Mouse (Mus musculus): ENCODE results near the gene Zfp317.
"Not testable (repeated sequence)": the region's sequence is repeated elsewhere in the genome, so short reads cannot be mapped to it uniquely, and the experiment has no call there.

Gene Zfp317

DNA sequence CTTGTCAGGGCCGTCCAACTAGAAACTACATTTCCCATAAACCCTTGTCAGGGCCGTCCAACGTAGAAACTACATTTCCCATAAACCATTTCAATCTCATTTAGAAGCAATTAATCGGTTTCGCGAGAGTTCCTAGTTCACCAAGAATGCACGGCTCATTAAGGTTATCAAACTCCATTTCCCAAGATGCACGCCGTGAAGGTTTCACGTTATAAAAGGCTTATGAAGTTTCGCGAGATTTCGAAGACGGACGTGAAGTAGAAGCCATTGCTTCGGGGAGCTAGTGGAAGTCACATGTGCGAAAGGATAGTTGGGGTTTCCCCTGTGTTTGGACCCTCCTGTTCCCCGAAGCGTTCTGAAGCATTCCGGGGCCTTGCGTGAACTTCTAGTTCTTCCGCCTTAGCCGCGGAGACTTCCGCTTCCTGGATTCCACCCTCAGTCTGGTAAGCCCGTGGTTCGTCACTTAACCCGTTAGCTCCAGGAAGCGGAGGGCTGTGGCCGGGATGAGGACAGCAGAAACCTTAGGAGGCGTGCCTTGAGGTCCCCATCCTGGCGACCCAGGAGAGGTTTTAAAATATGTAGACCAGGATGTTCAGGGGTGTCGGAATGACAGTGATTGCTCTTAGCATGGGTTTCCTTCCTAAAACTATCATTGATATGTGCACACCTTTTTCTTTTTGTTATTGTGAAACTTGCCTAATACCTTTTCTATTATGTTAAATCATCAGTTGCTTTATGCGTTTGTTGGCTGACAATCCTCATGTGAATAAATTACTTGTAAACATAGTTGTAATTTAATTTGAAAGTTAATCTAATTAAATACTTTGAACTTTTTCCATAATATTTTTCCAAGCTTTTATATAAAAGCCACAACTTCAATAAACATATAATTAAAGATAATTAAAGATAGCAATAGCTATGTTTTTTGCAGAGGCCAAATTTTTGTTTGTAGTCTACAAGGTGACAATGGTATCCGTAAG, at the start of gene Zfp317:
TSS of gene Zfp317 (plus strand) at position 260 of the 980 bp plus-strand sequence.
- ATAC-seq (ENCODE audit: low TSS enrichment): peak; percentile 99

GRCm38 (mm10) chr9:19582317-19582716, 39.6 kb upstream of the Zfp317 start, which contains the start of gene Olfr855:
Olfr855 (plus strand) TSS chr9:19582617.
- no peak for ATAC-seq (ENCODE audit: low TSS enrichment)

DNA sequence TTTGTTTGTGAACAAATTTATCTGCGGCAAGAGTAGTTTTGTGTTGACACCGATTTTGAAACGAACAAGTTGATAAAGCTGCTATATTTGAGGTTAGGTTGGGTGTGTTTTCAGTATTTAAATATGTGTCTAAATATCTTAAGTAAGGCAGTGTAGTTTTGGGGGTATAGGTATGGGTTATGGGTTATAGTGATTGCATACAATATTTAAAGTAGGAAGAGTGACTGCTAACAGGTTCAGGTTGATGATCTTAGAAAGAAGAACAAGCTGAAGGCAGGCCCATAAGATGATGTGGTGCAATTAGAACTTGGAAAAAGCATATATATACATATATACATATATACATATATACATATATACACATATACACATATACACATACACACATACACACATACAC, 605 bp upstream of the Zfp317 start:
- no peak for ATAC-seq (ENCODE audit: low TSS enrichment)

DNA sequence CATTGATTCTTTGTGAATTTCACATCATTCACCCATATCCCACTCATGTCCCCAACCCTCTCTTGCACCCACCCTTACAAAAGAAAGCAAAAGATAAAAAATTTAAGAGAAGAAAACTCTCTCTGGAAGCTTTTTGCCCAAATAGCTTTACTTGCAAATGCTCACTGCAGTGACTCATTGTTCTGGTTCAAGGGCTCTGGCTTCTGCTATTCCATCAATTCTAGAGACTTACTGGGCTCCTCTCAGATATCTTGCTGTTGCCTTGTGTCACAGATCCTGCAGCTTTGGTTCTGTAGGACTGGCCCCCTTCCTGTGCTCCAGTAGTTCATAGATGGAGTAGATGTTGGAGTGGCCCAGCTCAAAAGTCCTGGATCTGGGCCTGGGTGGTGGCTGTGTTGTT, 7.7 kb downstream of the Zfp317 start:
- ATAC-seq (ENCODE audit: low TSS enrichment): no peak

- peak; percentile 62; the same call in 1 of the 2 replicates for ATAC-seq (ENCODE audit: low TSS enrichment)
These were observed 23.3 kb downstream of the Zfp317 start for GRCm38 (mm10) chr9:19645193-19645592.

- no peak for ATAC-seq (ENCODE audit: low TSS enrichment)
These were observed 68.4 kb downstream of the Zfp317 start for GRCm38 (mm10) chr9:19690281-19690680.

DNA sequence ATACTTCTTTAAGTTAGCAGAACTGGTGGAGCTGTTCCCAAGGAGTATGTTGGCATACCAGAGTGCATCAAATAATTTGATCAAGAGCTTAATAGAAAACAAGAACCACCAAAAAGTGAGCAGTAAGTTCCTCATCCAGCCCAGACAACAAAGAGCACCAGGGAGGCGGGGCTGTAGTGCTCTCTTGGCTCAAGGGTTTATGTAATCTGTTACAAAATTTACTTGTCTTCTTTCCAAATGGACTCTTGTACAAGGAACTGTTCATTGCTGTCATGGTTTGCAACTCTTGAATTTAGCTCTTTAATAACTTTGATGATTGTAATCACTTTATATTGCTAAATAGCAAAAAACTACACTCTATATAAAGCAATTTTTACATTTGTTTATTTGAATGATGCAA, 69.5 kb downstream of the Zfp317 start:
- no peak for ATAC-seq (ENCODE audit: low TSS enrichment)

DNA sequence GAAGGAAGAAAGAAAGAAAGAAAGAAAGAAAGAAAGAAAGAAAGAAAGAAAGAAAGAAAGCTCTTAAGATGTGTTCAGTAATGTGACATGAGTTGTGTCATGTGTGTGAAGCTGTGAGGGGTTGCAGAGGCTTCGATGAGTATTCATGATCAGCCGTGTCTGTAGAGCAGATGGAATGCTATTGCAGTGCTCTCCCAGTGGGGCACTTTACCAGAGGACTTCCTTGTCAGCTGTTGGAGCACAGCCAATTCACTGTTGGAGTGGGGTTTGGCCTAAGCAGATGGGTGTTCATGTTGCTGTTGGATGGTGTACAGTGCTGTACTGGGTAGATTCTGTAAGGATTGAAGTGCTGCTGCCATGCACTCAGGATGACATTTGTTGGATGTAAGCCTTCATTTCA, 70.5 kb downstream of the Zfp317 start:
- no peak for ATAC-seq (ENCODE audit: low TSS enrichment)

- ATAC-seq (ENCODE audit: low TSS enrichment): not testable (repeated sequence)
These were observed 72.4 kb downstream of the Zfp317 start for GRCm38 (mm10) chr9:19694285-19694684.

GRCm38 (mm10) chr9:19694898-19695379, 73.0 kb downstream of the Zfp317 start:
- ATAC-seq (ENCODE audit: low TSS enrichment): not testable (repeated sequence)

All from frontal cortex, adult (tissue).